Mouse (Mus musculus) C2C12 (cell line): ENCODE measurements around the gene Zbtb22. TPM values are rescaled to one million over a fixed set of nuclear protein-coding genes. Genes with fewer than 3 reads are reported as not detected.
A peak's percentile ranks its signal among the peaks of the same experiment; 100 is the strongest.

Experiments used
- H3K27me3 ChIP-seq: one replicate; pipeline ENCODE4 v1.6.1; 2011; ENCODE audit not compliant: control insufficient read depth, insufficient read depth, insufficient read length
- H3K36me3 ChIP-seq: one replicate; pipeline ENCODE4 v1.6.1; 2011; ENCODE audit not compliant: control insufficient read depth, insufficient read depth
- H3K4me3 ChIP-seq: one replicate; pipeline ENCODE4 v1.5.1; 2011; ENCODE audit warnings: mild to moderate bottlenecking, control low read depth; ENCODE audit not compliant: poor library complexity, insufficient read depth, severe bottlenecking
- H3K79me2 ChIP-seq: one replicate; pipeline ENCODE4 v1.6.1; 2011; ENCODE audit not compliant: control insufficient read depth, insufficient read depth
- H3K79me3 ChIP-seq: one replicate; pipeline ENCODE4 v1.6.1; 2011; ENCODE audit warnings: low read depth, control low read depth
- H3ac ChIP-seq: one replicate; pipeline ENCODE3; 2011; ENCODE audit warnings: low read depth; ENCODE audit not compliant: control insufficient read depth, insufficient read length
- CEBPB ChIP-seq: IDR thresholded peaks from one replicate; pipeline ENCODE4 v1.6.1; 2011; ENCODE audit warnings: low read depth, mild to moderate bottlenecking, control low read depth, moderate library complexity
- CTCF ChIP-seq: IDR thresholded peaks from one replicate; pipeline ENCODE4 v1.5.1; 2011; ENCODE audit not compliant: control insufficient read depth, insufficient read depth, insufficient read length
- FOSL1 ChIP-seq: IDR thresholded peaks from one replicate; pipeline ENCODE4 v1.8.0; 2011; ENCODE audit warnings: mild to moderate bottlenecking, low read length; ENCODE audit not compliant: poor library complexity, insufficient read depth, severe bottlenecking
- MAX ChIP-seq: IDR thresholded peaks from one replicate; pipeline ENCODE4 v1.6.1; 2011; ENCODE audit warnings: mild to moderate bottlenecking, control low read depth
- MYOD1 ChIP-seq: IDR thresholded peaks from one replicate; pipeline ENCODE4 v1.6.1; 2011; ENCODE audit warnings: low read depth; ENCODE audit not compliant: control insufficient read depth, insufficient read length
- MYOG ChIP-seq: IDR thresholded peaks from one replicate; pipeline ENCODE4 v1.6.1; 2011; ENCODE audit not compliant: control insufficient read depth, insufficient read length; ENCODE audit errors: extremely low read depth
- USF1 ChIP-seq: IDR thresholded peaks from one replicate; pipeline ENCODE4 v1.6.1; 2011; ENCODE audit warnings: low read depth, mild to moderate bottlenecking, control low read depth, moderate library complexity
- polyA plus RNA-seq: library from polyadenylated mRNA; unstranded; fragments of >200 nt; fragmentation: generic; extraction: Trizol; gene quantifications from one replicate; pipeline ENCODE4 v1.2.1, GENCODE M21; 2012; ENCODE audit warnings: missing spikeins

The Zbtb22 gene
- polyA plus RNA-seq, 1 experiment: 30.3 TPM

GRCm38 (mm10) chr17:33921361-33921760 lies 5.7 kb downstream of the Zbtb22 start:
- no peaks in the 10 kb centered on the region for H3K27me3 ChIP-seq
- no peak for TF ChIP-seq MYOD1
- TF ChIP-seq USF1: no peak
- no peak for TF ChIP-seq MYOG
- no peak for TF ChIP-seq CEBPB
- no peak for TF ChIP-seq CTCF
- TF ChIP-seq MAX: no peak
- no peak for TF ChIP-seq FOSL1
- H3K4me3 ChIP-seq: no peak overlapping the region
- no peak overlapping the region for H3ac ChIP-seq
- peaks cover 37% of the 10 kb centered on the region for H3K79me2 ChIP-seq
- H3K36me3 ChIP-seq: peaks cover 23% of the 10 kb centered on the region
- peaks cover 3% of the 10 kb centered on the region for H3K79me3 ChIP-seq

- TF ChIP-seq CTCF: peak; percentile 31
- no peak for TF ChIP-seq MAX
- no peak for TF ChIP-seq CEBPB
- no peak for TF ChIP-seq MYOG
- TF ChIP-seq FOSL1: no peak
- no peak overlapping the region for H3ac ChIP-seq
Observed at GRCm38 (mm10) chr17:33924577-33925283, 9.0 kb downstream of the Zbtb22 start.

GRCm38 (mm10) chr17:33925406-33926116 lies 9.9 kb downstream of the Zbtb22 start:
- H3K79me3 ChIP-seq: peaks cover 5% of the 10 kb centered on the region
- peaks cover 42% of the 10 kb centered on the region for H3K79me2 ChIP-seq
- TF ChIP-seq MYOG: no peak
- no peak for TF ChIP-seq FOSL1
- peaks cover 21% of the 10 kb centered on the region for H3K36me3 ChIP-seq
- no peaks in the 10 kb centered on the region for H3K27me3 ChIP-seq
- no peak overlapping the region for H3K4me3 ChIP-seq
- no peak overlapping the region for H3ac ChIP-seq

More at GRCm38 (mm10) chr17:33924577-33925283, 9.0 kb downstream of the Zbtb22 start:
- H3K4me3 ChIP-seq: no peak overlapping the region
- H3K79me3 ChIP-seq: peaks cover 5% of the 10 kb centered on the region
- H3K36me3 ChIP-seq: peaks cover 21% of the 10 kb centered on the region
- no peaks in the 10 kb centered on the region for H3K27me3 ChIP-seq
- peaks cover 37% of the 10 kb centered on the region for H3K79me2 ChIP-seq

GRCm38 (mm10) chr17:33926207-33926932 lies 10.7 kb downstream of the Zbtb22 start:
- no peaks in the 10 kb centered on the region for H3K27me3 ChIP-seq
- no peak overlapping the region for H3K4me3 ChIP-seq
- no peak for TF ChIP-seq MYOD1
- TF ChIP-seq USF1: no peak
- TF ChIP-seq CTCF: no peak
- TF ChIP-seq MYOG: no peak
- no peak for TF ChIP-seq FOSL1
- TF ChIP-seq CEBPB: no peak
- no peak for TF ChIP-seq MAX
- H3K79me3 ChIP-seq: peaks cover 5% of the 10 kb centered on the region
- H3K36me3 ChIP-seq: peaks cover 21% of the 10 kb centered on the region
- peaks cover 42% of the 10 kb centered on the region for H3K79me2 ChIP-seq
- H3ac ChIP-seq: no peak overlapping the region

- H3K79me3 ChIP-seq: peaks cover 5% of the 10 kb centered on the region
- peak overlapping the region; percentile 50 for H3ac ChIP-seq
- TF ChIP-seq MYOG (no peak), MAX (no peak), USF1 (no peak), CTCF (no peak), CEBPB (no peak), MYOD1 (no peak), FOSL1 (no peak)
- peaks cover 33% of the 10 kb centered on the region for H3K79me2 ChIP-seq
- peak overlapping the region; percentile 75 for H3K4me3 ChIP-seq
- H3K36me3 ChIP-seq: peaks cover 17% of the 10 kb centered on the region
- H3K27me3 ChIP-seq: no peaks in the 10 kb centered on the region
Observed at GRCm38 (mm10) chr17:33928251-33928947, 12.7 kb downstream of the Zbtb22 start.
